Mouse (Mus musculus) small intestine, adult 2 months (tissue): ENCODE measurements around the gene Eml1.

Experiments
- CTCF ChIP-seq: fragments of 200-500 bp; IDR thresholded peaks from 2 replicates; pipeline ENCODE4 v1.5.1; 2012; ENCODE audit warnings: low read depth, mild to moderate bottlenecking, control low read depth, inconsistent platforms, low read length, moderate library complexity, mixed read lengths; ENCODE audit not compliant: insufficient replicate concordance, insufficient read length; ENCODE audit errors: extremely low read depth
- POLR2A ChIP-seq: fragments of 200-500 bp; IDR thresholded peaks from 2 replicates; pipeline ENCODE4 v1.6.1; 2012; ENCODE audit warnings: low read depth, mild to moderate bottlenecking, control low read depth, inconsistent platforms, low read length, moderate library complexity

GRCm38 (mm10) chr12:108436029-108436923 lies 65.5 kb downstream of the Eml1 start:
- no peak for TF ChIP-seq CTCF
- no peak for TF ChIP-seq POLR2A
